Mouse (Mus musculus) brain, embryonic 14.5 days (tissue): ENCODE results near the gene Nyap2. TPM values are rescaled to one million over a fixed set of nuclear protein-coding genes. Genes with fewer than 3 reads are reported as not detected.

Source experiments
- DNase-seq: peaks from one replicate; pipeline ENCODE4 v3.0.0-alpha.2; 2011; ENCODE audit warnings: low read depth
- CTCF ChIP-seq: fragments of 200-500 bp; IDR thresholded peaks from 2 replicates; pipeline ENCODE4 v1.5.1; 2012; ENCODE audit warnings: inconsistent platforms, mild to moderate bottlenecking, moderate library complexity, borderline replicate concordance; ENCODE audit not compliant: insufficient read depth, insufficient read length; ENCODE audit errors: extremely low read depth
- POLR2A ChIP-seq: fragments of 200-500 bp; IDR thresholded peaks from 2 replicates; pipeline ENCODE4 v1.6.1; 2012; ENCODE audit warnings: mild to moderate bottlenecking, inconsistent platforms, borderline replicate concordance; ENCODE audit not compliant: poor library complexity, insufficient read depth, insufficient read length, severe bottlenecking; ENCODE audit errors: extremely low read depth
- polyA plus RNA-seq: library from polyadenylated mRNA; depleted of rRNA; stranded (reverse); fragments of >200 nt; gene quantifications from 2 replicates; pipeline ENCODE4 v1.2.3, GENCODE M21; 2012

Gene Nyap2
- polyA plus RNA-seq, 1 experiment: 13.1 TPM

- TF ChIP-seq POLR2A (no peak), CTCF (peak; percentile 47; the same call in 1 of the 2 replicates)
- no peak for DNase-seq
These were observed 230.7 kb downstream of the Nyap2 start for GRCm38 (mm10) chr1:81307407-81307806.

- TF ChIP-seq CTCF (no peak), POLR2A (no peak)
- peak; percentile 36 for DNase-seq
These were observed 231.2 kb downstream of the Nyap2 start for GRCm38 (mm10) chr1:81307934-81308333.

DNA sequence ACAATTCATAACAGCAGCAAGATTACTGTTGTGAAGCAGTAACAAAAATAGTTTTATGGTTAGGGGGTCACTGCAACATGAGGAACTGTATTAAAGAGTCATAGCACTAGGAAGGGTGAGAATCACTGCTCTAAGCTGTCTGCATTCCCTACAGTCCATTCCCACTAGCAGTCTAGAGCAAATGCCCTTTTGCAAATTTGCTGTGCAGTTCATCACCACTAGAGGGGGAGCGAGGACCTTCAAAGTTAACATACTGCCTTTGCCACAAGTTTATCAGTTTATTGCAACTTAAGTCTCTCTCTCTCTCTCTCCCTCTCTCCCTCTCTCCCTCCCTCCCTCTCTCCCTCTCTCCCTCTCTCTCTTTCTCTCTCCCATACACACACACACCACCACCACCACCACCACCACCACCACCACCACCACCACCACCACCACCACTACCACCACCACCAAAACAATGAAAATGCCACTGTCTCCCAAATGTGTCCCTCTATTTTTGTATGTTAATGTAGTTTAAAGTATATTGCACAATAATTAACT is 233.4 kb downstream of the Nyap2 start:
- no peak for TF ChIP-seq POLR2A
- TF ChIP-seq CTCF: peak; percentile 86
- DNase-seq: peak; percentile 88

- TF ChIP-seq CTCF (peak; percentile 84; the same call in 1 of the 2 replicates), POLR2A (no peak)
- peak; percentile 92 for DNase-seq
These were observed 239.7 kb downstream of the Nyap2 start for GRCm38 (mm10) chr1:81316403-81316994.

DNA sequence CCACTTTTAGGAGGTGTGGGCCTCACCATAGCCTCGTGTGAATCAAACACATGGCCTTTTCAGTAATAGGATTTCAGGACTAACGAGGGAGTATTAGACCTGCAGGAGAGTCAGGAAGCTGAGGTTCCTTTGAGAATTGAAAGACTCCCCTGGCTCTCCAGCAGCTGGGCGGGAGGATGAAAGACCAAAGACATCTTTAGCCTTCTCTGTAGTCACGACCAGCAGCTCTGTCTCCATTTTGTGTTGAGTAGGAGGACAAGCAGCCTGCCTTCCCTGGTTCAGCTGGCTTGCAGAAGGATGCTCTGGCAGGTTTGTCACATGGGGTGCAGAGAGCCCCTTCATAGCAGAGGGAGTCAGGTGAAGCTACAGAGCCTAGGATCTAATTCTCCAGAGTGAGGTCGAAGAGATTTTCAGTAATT is 240.3 kb downstream of the Nyap2 start:
- TF ChIP-seq CTCF (no peak), POLR2A (no peak)
- DNase-seq: no peak

DNA sequence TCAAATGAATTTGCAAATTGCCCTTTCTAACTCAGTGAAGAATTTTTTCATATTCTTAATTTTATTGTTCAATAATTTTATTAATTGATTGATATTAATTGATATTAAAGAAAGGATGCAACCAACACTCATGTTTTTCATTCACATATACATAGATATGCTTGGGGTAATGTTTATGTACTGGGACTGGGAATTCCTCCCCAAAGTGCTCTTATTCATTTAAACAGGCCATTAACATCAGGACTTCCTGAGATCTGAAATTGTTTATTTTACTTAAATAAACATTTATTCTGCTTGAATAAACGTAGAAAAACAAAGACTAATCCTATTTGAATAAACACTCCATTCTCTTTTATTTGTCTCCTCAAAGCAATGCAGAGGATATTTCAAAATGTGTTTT is 311.0 kb downstream of the Nyap2 start:
- TF ChIP-seq CTCF: no peak
- no peak for TF ChIP-seq POLR2A
- no peak for DNase-seq
